Mouse (Mus musculus) megakaryocyte, embryonic 14.5 days (primary cell): ENCODE results near the gene Slc25a23.
A peak's percentile ranks its signal among the peaks of the same experiment; 100 is the strongest.

Source experiments
- FLI1 ChIP-seq: IDR thresholded peaks from 2 replicates; pipeline ENCODE4 v1.6.1; 2012; ENCODE audit warnings: low read length, inconsistent platforms, mixed read lengths
- GATA1 ChIP-seq: IDR thresholded peaks from 3 replicates; pipeline ENCODE4 v1.6.1; 2012; ENCODE audit warnings: mixed read lengths, low read length, inconsistent platforms, borderline replicate concordance

GRCm38 (mm10) chr17:57031661-57032420 lies 27.8 kb downstream of the Slc25a23 start:
- TF ChIP-seq FLI1: no peak
- TF ChIP-seq GATA1: 0 out of 3 replicates have a peak, but pooled peaks have one; percentile 36
